ENCODE assay signal across 9 mouse cellular contexts in genomic region chr1:193263955-193264598, GRCm38 (mm10). TPM values are rescaled to one million over a fixed set of nuclear protein-coding genes. Genes with fewer than 3 reads are reported as not detected.
DNase-seq lines count a peak whose midpoint lies in the region; TF ChIP-seq lines count a peak whose summit lies in the region.
"Had no signal": no experiment of that assay in that cellular context is flagged by ENCODE, and none has a peak within 500 bp of the region (broad histone marks: within the 10 kb centered on the region; RNA-seq: fewer than 3 reads in every experiment).

TSS of gene Hsd11b1 (minus strand) at chr1:193264075.

- H3K27ac ChIP-seq in thymus, adult 2 months (ENCODE audit: control insufficient read depth, insufficient read depth, low read length), result peak within 1 kb of the TSS; percentile 97

- WGBS in thymus, adult 2 months, result 3% methylated on average over 5 of the region's 5 CpGs

- 0 out of 2 replicates have a peak, but pooled peaks have one; percentile 24 for TF ChIP-seq POLR2A in thymus, adult 2 months (IDR thresholded peaks at IDR 0.05; ENCODE audit: control insufficient read depth, extremely low read depth, insufficient read depth, low read length, poor library complexity)

- H3K27me3 ChIP-seq in thymus, adult 2 months (ENCODE audit: control insufficient read depth, insufficient read depth, low read length), result no peaks in the 10 kb centered on the region
- H3K27me3 ChIP-seq: limb, embryonic 13.5 days had no signal

- H3K36me3 ChIP-seq in thymus, adult 2 months (ENCODE audit: control insufficient read depth, insufficient read depth, low read length), result no peaks in the 10 kb centered on the region
- H3K36me3 ChIP-seq: limb, embryonic 13.5 days had no signal

- peak within 1 kb of the TSS; percentile 43 for H3K4me3 ChIP-seq in thymus, adult 2 months (ENCODE audit: control insufficient read depth, insufficient read depth, low read length)
- H3K4me3 ChIP-seq: limb, embryonic 13.5 days had no signal

- peaks cover 18% of the 10 kb centered on the region for H3K4me1 ChIP-seq in thymus, adult 2 months (replicated peaks; ENCODE audit: control insufficient read depth, insufficient read depth, low read length)

- no peak for TF ChIP-seq CTCF in thymus, adult 2 months (IDR thresholded peaks at IDR 0.05; ENCODE audit: borderline replicate concordance, control insufficient read depth, extremely low read depth, insufficient read depth, low read length, poor library complexity)

- intact Hi-C loops in left cerebral cortex, postnatal 36 days (cut with DNase I), result no loop called here

- no peak for DNase-seq in adrenal gland, adult 18-20 months (ENCODE audit: low spot score in 2 of 2)
- DNase-seq in adrenal gland, adult (ENCODE audit: inconsistent age in 2 of 2, low spot score in 1 of 2), result no peak
- DNase-seq in left cerebral cortex, adult 18-20 months (ENCODE audit: low spot score in 2 of 2), result no peak
- DNase-seq in left cerebral cortex, adult 11 months (ENCODE audit: low spot score), result no peak
- DNase-seq in left cerebral cortex, postnatal 36 days (ENCODE audit: low spot score in 2 of 2), result no peak
- DNase-seq in thymus, adult 2 months, result peak; percentile 87
- no peak for DNase-seq in c-Kit-positive CD71-positive TER-119-positive erythroid progenitor cells, embryonic 14.5 days (ENCODE audit: low spot score)
- DNase-seq in right cerebral cortex, postnatal 4 days, result no peak

RNA-seq across cellular contexts. Expression of gene Hsd11b1, which starts in this region (rescaled TPM):
- total RNA-seq in adrenal gland, adult 18-20 months (2021), result 100 to 1,000 TPM; 109 to 216 TPM
- 10 to 100 TPM; 16.6 to 16.8 TPM for total RNA-seq in left cerebral cortex, adult 18-20 months (2021)
- total RNA-seq in left cerebral cortex, postnatal 36 days (2021), result 10 to 100 TPM; 14.2 to 26.7 TPM
- 43.1 and 59.6 TPM in 2 replicates for polyA plus RNA-seq in thymus, adult 2 months (2012; rRNA removed)
